Mouse (Mus musculus) MEL (cell line): ENCODE data around the gene Grik4.

Experiments used
- CTCF ChIP-seq, 3 experiments: IDR thresholded peaks in 2 of 3; conservative IDR thresholded peaks in 1 of 3; 2 replicates each; pipeline ENCODE4 v1.5.1; 2011 to 2012; ENCODE audit warnings: low read length in 3 of 3, low read depth in 2 of 3, mild to moderate bottlenecking in 2 of 3, improper control_type of control experiment in 1 of 3, inconsistent platforms in 1 of 3, mixed read lengths in 1 of 3, moderate library complexity in 1 of 3; ENCODE audit not compliant: control insufficient read depth in 1 of 3, insufficient read depth in 1 of 3, poor library complexity in 1 of 3, severe bottlenecking in 1 of 3
- TBP ChIP-seq: IDR thresholded peaks from 2 replicates; pipeline ENCODE4 v1.8.0; 2011; ENCODE audit warnings: low read depth, low read length, improper control_type of control experiment

DNA sequence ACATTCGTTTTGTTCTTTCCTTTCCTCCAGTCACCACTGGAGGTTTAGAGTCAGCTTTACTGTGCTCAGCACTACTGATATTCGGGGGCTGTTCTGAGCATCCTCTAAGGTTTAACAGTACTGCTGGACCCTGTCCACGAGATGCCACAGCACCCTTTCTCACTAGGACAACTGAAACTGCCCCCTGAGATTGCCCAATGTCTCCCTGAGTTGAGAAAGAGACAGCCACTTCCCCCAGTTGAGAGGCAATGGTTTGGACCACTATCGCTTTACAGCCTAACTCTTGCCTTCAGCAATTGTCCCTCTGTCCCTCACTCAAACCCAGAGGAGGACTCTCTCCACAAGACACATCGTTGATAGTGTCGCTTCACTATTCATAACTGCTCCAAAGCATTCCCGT, 238.4 kb downstream of the Grik4 start:
- no peak for TF ChIP-seq TBP
- no peak for TF ChIP-seq CTCF (IDR thresholded peaks at IDR 0.05 in 2 of 3, conservative IDR thresholded peaks at IDR 0.05 in 1 of 3; ENCODE audit: control insufficient read depth in 1 of 3, insufficient read depth in 1 of 3, low read depth in 2 of 3, low read length in 3 of 3, poor library complexity in 1 of 3, severe bottlenecking in 1 of 3)
